Mouse (Mus musculus) embryo, embryonic 10.5 days (tissue): ENCODE data around the gene Fstl5.

Experiments
- DNase-seq: peaks from one replicate; pipeline ENCODE4 v3.0.0-alpha.2; 2015; ENCODE audit warnings: low spot score

Gene Fstl5

GRCm38 (mm10) chr3:76508811-76509210 lies 434.7 kb downstream of the Fstl5 start:
- no peak for DNase-seq

- DNase-seq, result no peak
Observed at GRCm38 (mm10) chr3:76567346-76567745, 493.3 kb downstream of the Fstl5 start.

- DNase-seq, result no peak
Observed at GRCm38 (mm10) chr3:76572478-76572877, 498.4 kb downstream of the Fstl5 start.

- DNase-seq, result no peak
Observed at GRCm38 (mm10) chr3:76572920-76573541, 499.0 kb downstream of the Fstl5 start.

- no peak for DNase-seq
Observed at GRCm38 (mm10) chr3:76593148-76593547, 519.1 kb downstream of the Fstl5 start.

- no peak for DNase-seq
Observed at GRCm38 (mm10) chr3:76620044-76620443, 546.0 kb downstream of the Fstl5 start.

GRCm38 (mm10) chr3:76654243-76654642 lies 580.2 kb downstream of the Fstl5 start:
- DNase-seq, result no peak

- DNase-seq, result no peak
Observed at GRCm38 (mm10) chr3:76670859-76671258, 596.8 kb downstream of the Fstl5 start.

GRCm38 (mm10) chr3:76676006-76676405 lies 601.9 kb downstream of the Fstl5 start:
- DNase-seq, result no peak

GRCm38 (mm10) chr3:76679853-76680545 lies 605.9 kb downstream of the Fstl5 start:
- DNase-seq, result no peak

- no peak for DNase-seq
Observed at GRCm38 (mm10) chr3:76680546-76680883, 606.4 kb downstream of the Fstl5 start.

GRCm38 (mm10) chr3:76697134-76697629 lies 623.1 kb downstream of the Fstl5 start:
- DNase-seq, result no peak

GRCm38 (mm10) chr3:76739221-76739620 lies 665.2 kb downstream of the Fstl5 start:
- DNase-seq, result no peak
